Mouse (Mus musculus) myocyte (in vitro differentiated cells): ENCODE data around the gene Actc1.

Source experiments
- CEBPB ChIP-seq: IDR thresholded peaks from 2 replicates; pipeline ENCODE4 v1.6.1; 2011; ENCODE audit warnings: mild to moderate bottlenecking, moderate library complexity; ENCODE audit not compliant: poor library complexity, insufficient read depth, severe bottlenecking
- E2F4 ChIP-seq: IDR thresholded peaks from one replicate; pipeline ENCODE4 v1.6.1; 2011; ENCODE audit warnings: mild to moderate bottlenecking, control low read depth, moderate library complexity; ENCODE audit not compliant: insufficient read depth
- MAX ChIP-seq: IDR thresholded peaks from one replicate; pipeline ENCODE4 v1.6.1; 2011; ENCODE audit warnings: low read depth, mild to moderate bottlenecking, control low read depth
- MYOD1 ChIP-seq, 3 experiments: IDR thresholded peaks; one replicate each; pipeline ENCODE4 v1.6.1; 2011; ENCODE audit warnings: control low read depth in 2 of 3, low read depth in 2 of 3, mild to moderate bottlenecking in 2 of 3, moderate library complexity in 1 of 3; ENCODE audit not compliant: insufficient read length in 2 of 3, control insufficient read depth in 1 of 3
- MYOG ChIP-seq, 3 experiments: IDR thresholded peaks; one replicate each; pipeline ENCODE4 v1.6.1; 2011; ENCODE audit warnings: control low read depth in 2 of 3, low read depth in 2 of 3, mild to moderate bottlenecking in 2 of 3; ENCODE audit not compliant: insufficient read length in 2 of 3, control insufficient read depth in 1 of 3, insufficient read depth in 1 of 3
- POLR2A ChIP-seq: IDR thresholded peaks from one replicate; pipeline ENCODE4 v1.6.1; 2011; ENCODE audit warnings: low read depth, mild to moderate bottlenecking, control low read depth, moderate library complexity; ENCODE audit not compliant: insufficient read length
- POLR2AphosphoS2 ChIP-seq: IDR thresholded peaks from one replicate; pipeline ENCODE4 v1.6.1; 2011; ENCODE audit warnings: low read depth, control low read depth; ENCODE audit not compliant: insufficient read length
- SRF ChIP-seq: IDR thresholded peaks from one replicate; pipeline ENCODE4 v1.6.1; 2011; ENCODE audit warnings: low read depth; ENCODE audit not compliant: control insufficient read depth, insufficient read length
- TCF12 ChIP-seq: IDR thresholded peaks from one replicate; pipeline ENCODE4 v1.6.1; 2011; ENCODE audit warnings: mild to moderate bottlenecking, control low read depth; ENCODE audit not compliant: poor library complexity, insufficient read depth, severe bottlenecking
- TCF3 ChIP-seq: IDR thresholded peaks from one replicate; pipeline ENCODE4 v1.6.1; 2011; ENCODE audit warnings: low read depth, control low read depth; ENCODE audit not compliant: insufficient read length
- USF1 ChIP-seq: IDR thresholded peaks from one replicate; pipeline ENCODE4 v1.6.1; 2011; ENCODE audit warnings: low read depth, mild to moderate bottlenecking, control low read depth, moderate library complexity

DNA sequence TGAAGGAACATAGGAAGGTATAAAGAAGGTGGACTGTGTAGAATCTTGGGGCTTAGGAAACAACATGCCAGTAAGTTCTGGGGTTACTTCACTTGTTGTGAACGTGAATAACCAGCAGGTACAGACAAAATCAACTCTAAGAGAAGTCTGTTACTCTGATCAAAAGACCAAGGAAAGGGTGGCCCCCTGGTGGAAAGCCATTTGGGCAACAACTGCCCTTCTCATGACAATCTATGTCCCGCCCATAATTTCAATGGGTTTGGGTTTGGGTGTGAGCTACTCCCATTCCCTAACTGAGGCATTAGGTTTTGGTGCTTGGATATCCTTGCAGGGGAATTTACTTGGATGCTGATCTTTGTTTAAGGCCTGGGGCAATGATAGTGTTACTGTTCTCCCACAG, 10.7 kb upstream of the Actc1 start:
- no peak for TF ChIP-seq E2F4
- TF ChIP-seq POLR2A = no peak
- no peak for TF ChIP-seq MYOG (IDR thresholded peaks at IDR 0.05; ENCODE audit: control insufficient read depth in 1 of 3, insufficient read depth in 1 of 3, insufficient read length in 2 of 3, low read depth in 2 of 3)
- no peak for TF ChIP-seq TCF3
- TF ChIP-seq USF1 = no peak
- TF ChIP-seq POLR2AphosphoS2 = no peak
- no peak for TF ChIP-seq CEBPB
- TF ChIP-seq TCF12 = no peak
- TF ChIP-seq MAX = no peak
- no peak for TF ChIP-seq MYOD1 (IDR thresholded peaks at IDR 0.05; ENCODE audit: control insufficient read depth in 1 of 3, insufficient read length in 2 of 3, low read depth in 2 of 3)
- no peak for TF ChIP-seq SRF
